Mouse (Mus musculus): Measurements from ENCODE around the gene Tbr1. TPM values are rescaled to one million over a fixed set of nuclear protein-coding genes. Genes with fewer than 3 reads are reported as not detected.

Gene Tbr1
- polyA plus RNA-seq (2015; fragmentation: Nextera tagmentation; extraction: Ambion mirVana) = 1.2 and 3.9 TPM in 2 replicates

GRCm38 (mm10) chr2:61802656-61803251, at the start of gene Tbr1:
Gene Tbr1, plus strand, starts transcription at chr2:61802930.
- Histone ChIP-seq H3K4me1 (replicated peaks) (peaks cover 28% of the 10 kb centered on the region), H3K36me3 (peaks cover 2% of the 10 kb centered on the region; the same call in 1 of the 2 replicates), H3K9me3 (no peaks in the 10 kb centered on the region), H3K4me2 (replicated peaks) (peak within 1 kb of the TSS; percentile 19; the same call in 1 of the 2 replicates), H3K4me3 (replicated peaks) (no peak within 1 kb of the TSS), H3K27me3 (peaks cover 68% of the 10 kb centered on the region), H3K9ac (replicated peaks) (no peak within 1 kb of the TSS), H3K27ac (no peak within 1 kb of the TSS)
- 4% methylated on average over 11 of the region's 11 CpGs for WGBS
- ATAC-seq = peak; percentile 46

GRCm38 (mm10) chr2:61754989-61755388, 47.7 kb upstream of the Tbr1 start:
- Histone ChIP-seq H3K4me3 (replicated peaks) (no peak overlapping the region), H3K27ac (no peak overlapping the region), H3K9ac (replicated peaks) (no peak overlapping the region), H3K9me3 (no peaks in the 10 kb centered on the region), H3K36me3 (no peaks in the 10 kb centered on the region), H3K4me1 (replicated peaks) (no peaks in the 10 kb centered on the region), H3K4me2 (replicated peaks) (no peak overlapping the region), H3K27me3 (no peaks in the 10 kb centered on the region)
- no peak for ATAC-seq

- H3K4me1 ChIP-seq (replicated peaks) = no peaks in the 10 kb centered on the region
- no peak overlapping the region for H3K4me3 ChIP-seq (replicated peaks)
- no peak overlapping the region for H3K4me2 ChIP-seq (replicated peaks)
- H3K27ac ChIP-seq = no peak overlapping the region
- no peak for ATAC-seq
- 0 out of 2 replicates have a peak, but pooled peaks cover 1% of the 10 kb centered on the region for H3K36me3 ChIP-seq
- no peak overlapping the region for H3K9ac ChIP-seq (replicated peaks)
- H3K9me3 ChIP-seq = no peaks in the 10 kb centered on the region
- H3K27me3 ChIP-seq = no peaks in the 10 kb centered on the region
- WGBS = 88% methylated on average over 5 of the region's 5 CpGs
Observed at GRCm38 (mm10) chr2:61759234-61759855, 43.4 kb upstream of the Tbr1 start.

GRCm38 (mm10) chr2:61760044-61760443, 42.7 kb upstream of the Tbr1 start:
- Histone ChIP-seq H3K27me3 (no peaks in the 10 kb centered on the region), H3K4me1 (replicated peaks) (no peaks in the 10 kb centered on the region), H3K9ac (replicated peaks) (no peak overlapping the region), H3K27ac (no peak overlapping the region), H3K9me3 (no peaks in the 10 kb centered on the region), H3K36me3 (0 out of 2 replicates have a peak, but pooled peaks cover 6% of the 10 kb centered on the region), H3K4me2 (replicated peaks) (no peak overlapping the region), H3K4me3 (replicated peaks) (no peak overlapping the region)
- no peak for ATAC-seq
- WGBS = 84% methylated on average over 3 of the region's 3 CpGs

- H3K9ac ChIP-seq (replicated peaks) = no peak overlapping the region
- no peak overlapping the region for H3K4me3 ChIP-seq (replicated peaks)
- no peak overlapping the region for H3K4me2 ChIP-seq (replicated peaks)
- WGBS = 68% methylated on average over 6 of the region's 6 CpGs
- H3K27ac ChIP-seq = no peak overlapping the region
- ATAC-seq = no peak
- no peaks in the 10 kb centered on the region for H3K9me3 ChIP-seq
- H3K4me1 ChIP-seq (replicated peaks) = no peaks in the 10 kb centered on the region
- H3K27me3 ChIP-seq = no peaks in the 10 kb centered on the region
- H3K36me3 ChIP-seq = 0 out of 2 replicates have a peak, but pooled peaks cover 6% of the 10 kb centered on the region
Observed at GRCm38 (mm10) chr2:61764470-61765105, 38.1 kb upstream of the Tbr1 start.

GRCm38 (mm10) chr2:61765526-61765925, 37.2 kb upstream of the Tbr1 start:
- no peak overlapping the region for H3K9ac ChIP-seq (replicated peaks)
- H3K27me3 ChIP-seq = no peaks in the 10 kb centered on the region
- no peak overlapping the region for H3K4me3 ChIP-seq (replicated peaks)
- H3K4me2 ChIP-seq (replicated peaks) = no peak overlapping the region
- 55% methylated on average over 4 of the region's 4 CpGs for WGBS
- H3K27ac ChIP-seq = peak overlapping the region; percentile 71
- no peaks in the 10 kb centered on the region for H3K9me3 ChIP-seq
- H3K4me1 ChIP-seq (replicated peaks) = no peaks in the 10 kb centered on the region
- 0 out of 2 replicates have a peak, but pooled peaks cover 6% of the 10 kb centered on the region for H3K36me3 ChIP-seq
- no peak for ATAC-seq

GRCm38 (mm10) chr2:61780794-61781193, 21.9 kb upstream of the Tbr1 start:
- Histone ChIP-seq H3K36me3 (peaks cover 12% of the 10 kb centered on the region), H3K9me3 (no peaks in the 10 kb centered on the region), H3K27me3 (no peaks in the 10 kb centered on the region), H3K27ac (no peak overlapping the region), H3K9ac (replicated peaks) (no peak overlapping the region), H3K4me1 (replicated peaks) (no peaks in the 10 kb centered on the region), H3K4me2 (replicated peaks) (no peak overlapping the region), H3K4me3 (replicated peaks) (no peak overlapping the region)
- no peak for ATAC-seq

- WGBS = 82% methylated on average over 5 of the region's 5 CpGs
- no peaks in the 10 kb centered on the region for H3K4me1 ChIP-seq (replicated peaks)
- H3K27me3 ChIP-seq = no peaks in the 10 kb centered on the region
- H3K9ac ChIP-seq (replicated peaks) = no peak overlapping the region
- H3K4me3 ChIP-seq (replicated peaks) = no peak overlapping the region
- H3K9me3 ChIP-seq = no peaks in the 10 kb centered on the region
- H3K36me3 ChIP-seq = peaks cover 4% of the 10 kb centered on the region; the same call in 1 of the 2 replicates
- H3K27ac ChIP-seq = no peak overlapping the region
- no peak for ATAC-seq
- no peak overlapping the region for H3K4me2 ChIP-seq (replicated peaks)
Observed at GRCm38 (mm10) chr2:61794960-61795359, 7.8 kb upstream of the Tbr1 start.

GRCm38 (mm10) chr2:61798048-61798447, 4.7 kb upstream of the Tbr1 start:
- Histone ChIP-seq H3K36me3 (peaks cover 2% of the 10 kb centered on the region; the same call in 1 of the 2 replicates), H3K27ac (no peak overlapping the region), H3K27me3 (peaks cover 23% of the 10 kb centered on the region), H3K9ac (replicated peaks) (no peak overlapping the region), H3K9me3 (no peaks in the 10 kb centered on the region), H3K4me3 (replicated peaks) (no peak overlapping the region), H3K4me2 (replicated peaks) (no peak overlapping the region), H3K4me1 (replicated peaks) (peaks cover 6% of the 10 kb centered on the region)
- 100% methylated on average over 1 of the region's 1 CpGs for WGBS
- no peak for ATAC-seq

GRCm38 (mm10) chr2:61803443-61804367, 975 bp downstream of the Tbr1 start:
- H3K27ac ChIP-seq = no peak overlapping the region
- ATAC-seq = peak; percentile 9; the same call in 1 of the 2 replicates

GRCm38 (mm10) chr2:61804382-61804840, 1.7 kb downstream of the Tbr1 start:
- H3K27ac ChIP-seq = no peak overlapping the region
- H3K4me1 ChIP-seq (replicated peaks) = peaks cover 28% of the 10 kb centered on the region
- H3K36me3 ChIP-seq = peaks cover 2% of the 10 kb centered on the region; the same call in 1 of the 2 replicates
- H3K4me2 ChIP-seq (replicated peaks) = no peak overlapping the region
- no peaks in the 10 kb centered on the region for H3K9me3 ChIP-seq
- no peak for ATAC-seq
- 3% methylated on average over 10 of the region's 10 CpGs for WGBS
- 0 out of 2 replicates have a peak overlapping the region, but pooled peaks have one; percentile 15 for H3K4me3 ChIP-seq (replicated peaks)
- peaks cover 84% of the 10 kb centered on the region for H3K27me3 ChIP-seq
- H3K9ac ChIP-seq (replicated peaks) = no peak overlapping the region

More at GRCm38 (mm10) chr2:61803443-61804367, 975 bp downstream of the Tbr1 start:
- H3K4me2 ChIP-seq (replicated peaks) = peak overlapping the region; percentile 19; the same call in 1 of the 2 replicates
- H3K4me1 ChIP-seq (replicated peaks) = peaks cover 28% of the 10 kb centered on the region
- H3K9ac ChIP-seq (replicated peaks) = no peak overlapping the region
- H3K9me3 ChIP-seq = no peaks in the 10 kb centered on the region
- H3K36me3 ChIP-seq = peaks cover 2% of the 10 kb centered on the region; the same call in 1 of the 2 replicates
- H3K27me3 ChIP-seq = peaks cover 77% of the 10 kb centered on the region
- 2% methylated on average over 29 of the region's 29 CpGs for WGBS
- H3K4me3 ChIP-seq (replicated peaks) = no peak overlapping the region
